Mouse (Mus musculus): ENCODE measurements around the gene Ighmbp2. TPM values are rescaled to one million over a fixed set of nuclear protein-coding genes. Genes with fewer than 3 reads are reported as not detected.
A peak's percentile ranks its signal among the peaks of the same experiment; 100 is the strongest.

The Ighmbp2 gene
- polyA plus RNA-seq, 1 experiment from 2014 or later: 5.2 TPM

DNA sequence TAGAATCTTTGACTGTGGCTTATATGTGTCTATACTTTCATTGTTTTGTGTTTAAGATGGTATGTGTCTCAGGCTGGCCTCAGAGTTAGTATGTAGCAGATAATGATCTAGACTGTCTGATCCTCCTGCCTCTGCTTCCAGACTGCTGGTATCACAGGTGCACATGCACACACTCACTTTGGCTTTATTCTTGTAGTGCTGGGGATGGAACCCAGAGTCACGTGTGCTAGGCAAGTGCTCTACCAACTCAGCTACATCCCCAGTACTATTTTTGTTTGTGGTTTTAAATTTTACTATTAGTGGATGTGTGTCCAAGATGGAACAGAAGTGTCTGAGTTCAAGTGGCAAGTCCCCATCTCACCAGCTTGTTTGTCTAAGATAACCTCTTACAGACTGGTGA, 10.2 kb upstream of the Ighmbp2 start:
- no peak for TF ChIP-seq EP300 (IDR thresholded peaks at IDR 0.05)
- no peak for TF ChIP-seq CTCF (IDR thresholded peaks at IDR 0.05)
- no peak for ATAC-seq
- WGBS: 85% methylated on average over 1 of the region's 1 CpGs

DNA sequence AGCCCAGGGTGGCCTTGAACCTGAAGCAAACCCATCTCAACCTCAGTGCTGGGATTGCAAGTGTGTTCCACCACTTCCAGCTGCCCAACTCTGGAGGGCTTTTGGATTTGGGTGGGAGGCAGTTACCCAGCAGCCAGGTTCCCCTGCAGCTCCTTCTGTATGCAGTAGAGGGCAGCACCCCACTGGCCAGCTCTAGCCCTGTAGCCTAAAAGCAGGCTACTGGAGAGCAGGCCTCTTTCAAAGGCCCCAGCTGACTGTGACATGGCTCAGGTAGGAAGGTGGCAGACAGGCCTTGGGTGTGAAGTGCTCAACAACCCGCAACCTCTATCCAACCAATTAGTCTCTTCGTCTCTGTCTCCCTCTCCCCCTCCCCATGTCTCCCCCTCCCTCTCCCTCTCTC, 9.2 kb upstream of the Ighmbp2 start:
- peak; percentile 52 for DNase-seq (ENCODE audit: low spot score)
- H3K27me3 ChIP-seq (replicated peaks; ENCODE audit: insufficient read depth, low read length): no peaks in the 10 kb centered on the region
- peak; percentile 52 for ATAC-seq
- no peak overlapping the region for H3K4me3 ChIP-seq (ENCODE audit: low read depth, low read length)
- peak; percentile 87 for TF ChIP-seq CTCF (IDR thresholded peaks at IDR 0.05)
- TF ChIP-seq EP300 (IDR thresholded peaks at IDR 0.05): no peak
- H3K27ac ChIP-seq (ENCODE audit: low read length): no peak overlapping the region
- no peak overlapping the region for H3K9ac ChIP-seq (replicated peaks; ENCODE audit: low read depth)
- H3K4me1 ChIP-seq (ENCODE audit: insufficient read depth, low read depth, low read length): no peaks in the 10 kb centered on the region
- peaks cover 10% of the 10 kb centered on the region for H3K36me3 ChIP-seq (ENCODE audit: insufficient read depth, low read length)
- no peak overlapping the region for H3K4me2 ChIP-seq (replicated peaks; ENCODE audit: low read depth, low read length)
- 80% methylated on average over 2 of the region's 2 CpGs for WGBS
- H3K9me3 ChIP-seq (ENCODE audit: low read length): no peaks in the 10 kb centered on the region

More for the DNA sequence above, 10.2 kb upstream of the Ighmbp2 start:
- H3K27me3 ChIP-seq (replicated peaks; ENCODE audit: insufficient read depth, low read length): no peaks in the 10 kb centered on the region
- no peak overlapping the region for H3K9ac ChIP-seq (replicated peaks; ENCODE audit: low read depth)
- no peak overlapping the region for H3K4me2 ChIP-seq (replicated peaks; ENCODE audit: low read depth, low read length)
- H3K36me3 ChIP-seq (ENCODE audit: insufficient read depth, low read length): peaks cover 10% of the 10 kb centered on the region
- H3K4me1 ChIP-seq (ENCODE audit: insufficient read depth, low read depth, low read length): no peaks in the 10 kb centered on the region
- no peak overlapping the region for H3K27ac ChIP-seq (ENCODE audit: low read length)
- H3K9me3 ChIP-seq (ENCODE audit: low read length): no peaks in the 10 kb centered on the region
- no peak for DNase-seq (ENCODE audit: low spot score)
- no peak overlapping the region for H3K4me3 ChIP-seq (ENCODE audit: low read depth, low read length)

DNA sequence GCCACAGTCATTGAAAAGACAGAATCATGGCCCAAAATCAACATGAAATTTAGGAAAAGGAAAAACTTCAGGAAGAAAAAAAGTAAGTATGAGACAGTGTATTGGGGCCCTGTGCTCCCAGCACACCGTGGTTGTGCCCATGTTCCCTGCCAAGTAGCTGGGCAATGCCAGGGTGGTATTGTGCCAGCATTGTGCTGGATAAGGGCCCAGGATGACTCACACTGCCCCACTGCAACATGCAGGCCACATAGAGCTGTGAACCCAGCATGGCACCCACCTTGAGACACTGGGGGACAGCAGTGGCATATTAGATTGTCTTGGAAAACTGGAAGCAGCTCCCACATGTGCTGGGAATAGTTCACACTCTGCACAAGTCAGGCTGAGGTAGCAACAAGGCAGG, 6.2 kb upstream of the Ighmbp2 start:
- Histone ChIP-seq H3K4me1 (ENCODE audit: insufficient read depth, low read depth, low read length) (no peaks in the 10 kb centered on the region), H3K9me3 (ENCODE audit: low read length) (no peaks in the 10 kb centered on the region), H3K4me2 (replicated peaks; ENCODE audit: low read depth, low read length) (no peak overlapping the region), H3K9ac (replicated peaks; ENCODE audit: low read depth) (no peak overlapping the region), H3K36me3 (ENCODE audit: insufficient read depth, low read length) (peaks cover 10% of the 10 kb centered on the region), H3K27me3 (replicated peaks; ENCODE audit: insufficient read depth, low read length) (no peaks in the 10 kb centered on the region), H3K27ac (ENCODE audit: low read length) (no peak overlapping the region), H3K4me3 (ENCODE audit: low read depth, low read length) (no peak overlapping the region)
- WGBS: 100% methylated on average over 1 of the region's 1 CpGs
- ATAC-seq (no peak), DNase-seq (ENCODE audit: low spot score) (no peak)
- TF ChIP-seq CTCF (IDR thresholded peaks at IDR 0.05) (no peak), EP300 (IDR thresholded peaks at IDR 0.05) (no peak)

DNA sequence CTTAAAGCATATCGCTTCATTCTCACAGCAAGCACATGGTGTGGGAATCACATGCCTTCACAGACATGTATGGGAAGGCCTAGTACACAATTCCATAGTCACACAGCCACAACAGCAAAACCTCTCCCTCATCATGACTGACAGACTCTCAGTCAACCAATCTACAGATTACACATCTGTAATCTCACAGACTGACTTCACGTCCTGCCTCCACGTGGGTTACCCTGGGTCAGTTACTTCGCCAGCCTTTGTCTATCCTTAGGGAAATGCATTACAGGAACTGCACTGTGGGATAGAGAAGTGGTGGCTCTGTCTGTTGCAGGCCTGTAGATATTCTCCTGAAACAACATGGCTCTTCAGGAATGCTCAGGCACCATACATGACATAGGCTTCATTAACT, 931 bp downstream of the Ighmbp2 start:
- peak overlapping the region; percentile 93 for H3K9ac ChIP-seq (replicated peaks; ENCODE audit: low read depth)
- no peaks in the 10 kb centered on the region for H3K9me3 ChIP-seq (ENCODE audit: low read length)
- DNase-seq (ENCODE audit: low spot score) (no peak), ATAC-seq (no peak)
- peaks cover 9% of the 10 kb centered on the region; the same call in 1 of the 2 replicates for H3K36me3 ChIP-seq (ENCODE audit: insufficient read depth, low read length)
- H3K4me2 ChIP-seq (replicated peaks; ENCODE audit: low read depth, low read length): peak overlapping the region; percentile 95
- WGBS: 62% methylated on average over 4 of the region's 4 CpGs
- peak overlapping the region; percentile 89 for H3K4me3 ChIP-seq (ENCODE audit: low read depth, low read length)
- no peaks in the 10 kb centered on the region for H3K27me3 ChIP-seq (replicated peaks; ENCODE audit: insufficient read depth, low read length)
- H3K4me1 ChIP-seq (ENCODE audit: insufficient read depth, low read depth, low read length): peaks cover 13% of the 10 kb centered on the region; the same call in 1 of the 2 replicates
- no peak overlapping the region for H3K27ac ChIP-seq (ENCODE audit: low read length)
- TF ChIP-seq CTCF (IDR thresholded peaks at IDR 0.05) (no peak), EP300 (IDR thresholded peaks at IDR 0.05) (no peak)

DNA sequence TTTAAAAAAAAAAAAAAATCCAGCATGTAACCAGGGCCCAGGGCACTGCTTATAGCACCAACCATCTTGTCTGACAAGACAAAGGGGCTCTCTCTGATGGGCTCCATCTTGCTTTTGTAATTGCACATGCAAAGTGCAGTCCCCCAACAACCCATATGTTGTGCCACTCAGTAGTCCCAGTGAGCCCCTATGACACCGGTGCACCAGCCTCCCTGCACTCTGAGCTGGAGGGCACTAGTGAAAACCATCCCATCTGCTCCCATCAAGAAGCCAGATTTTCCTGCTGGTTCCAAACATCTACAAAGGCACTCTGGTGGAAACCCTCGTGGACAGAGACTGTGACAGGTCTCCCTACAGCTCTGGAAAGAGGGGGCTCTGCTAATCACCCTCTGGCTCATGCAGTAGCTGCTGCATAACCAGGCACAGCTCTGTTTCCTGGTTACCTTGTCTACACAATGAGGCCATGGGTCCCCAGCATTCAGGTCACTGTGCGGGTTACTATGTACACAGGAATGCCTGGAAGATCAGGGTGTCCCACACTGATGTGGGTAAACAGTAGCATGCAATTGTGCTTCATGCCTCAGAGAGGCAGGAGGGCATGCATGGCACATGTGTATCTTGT, 7.0 kb downstream of the Ighmbp2 start:
- TF ChIP-seq EP300 (IDR thresholded peaks at IDR 0.05) (no peak), CTCF (IDR thresholded peaks at IDR 0.05) (no peak)
- Histone ChIP-seq H3K27ac (ENCODE audit: low read length) (no peak overlapping the region), H3K27me3 (replicated peaks; ENCODE audit: insufficient read depth, low read length) (no peaks in the 10 kb centered on the region), H3K9me3 (ENCODE audit: low read length) (no peaks in the 10 kb centered on the region), H3K4me1 (ENCODE audit: insufficient read depth, low read depth, low read length) (no peaks in the 10 kb centered on the region), H3K9ac (replicated peaks; ENCODE audit: low read depth) (no peak overlapping the region), H3K36me3 (ENCODE audit: insufficient read depth, low read length) (peaks cover 38% of the 10 kb centered on the region), H3K4me3 (ENCODE audit: low read depth, low read length) (no peak overlapping the region), H3K4me2 (replicated peaks; ENCODE audit: low read depth, low read length) (no peak overlapping the region)
- ATAC-seq (no peak), DNase-seq (ENCODE audit: low spot score) (no peak)
- WGBS: 89% methylated on average over 3 of the region's 3 CpGs

DNA sequence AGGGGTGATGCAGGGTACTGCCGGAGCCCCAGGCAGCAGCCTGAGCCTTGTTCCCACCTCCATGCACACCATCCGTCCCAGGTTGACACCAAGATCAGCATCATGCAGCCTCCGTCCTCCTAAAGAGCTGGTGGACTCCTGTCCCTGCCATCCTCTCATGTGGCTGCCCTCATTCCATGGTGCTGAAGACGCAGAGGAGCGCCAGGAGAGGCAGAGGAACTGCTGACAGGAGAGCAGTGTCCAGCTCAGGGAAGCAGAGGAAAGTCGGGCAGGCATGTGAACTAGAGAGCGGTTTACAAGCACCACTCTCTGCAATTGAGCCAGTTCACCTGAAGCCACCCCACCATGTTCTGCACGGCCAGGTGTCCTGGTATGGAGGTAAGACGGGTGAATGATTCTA, 9.5 kb downstream of the Ighmbp2 start:
- H3K27me3 ChIP-seq (replicated peaks; ENCODE audit: insufficient read depth, low read length): no peaks in the 10 kb centered on the region
- no peak overlapping the region for H3K4me2 ChIP-seq (replicated peaks; ENCODE audit: low read depth, low read length)
- 90% methylated on average over 9 of the region's 9 CpGs for WGBS
- H3K4me1 ChIP-seq (ENCODE audit: insufficient read depth, low read depth, low read length): no peaks in the 10 kb centered on the region
- TF ChIP-seq EP300 (IDR thresholded peaks at IDR 0.05) (no peak), CTCF (IDR thresholded peaks at IDR 0.05) (no peak)
- no peaks in the 10 kb centered on the region for H3K9me3 ChIP-seq (ENCODE audit: low read length)
- no peak overlapping the region for H3K4me3 ChIP-seq (ENCODE audit: low read depth, low read length)
- no peak for DNase-seq (ENCODE audit: low spot score)
- no peak for ATAC-seq
- H3K9ac ChIP-seq (replicated peaks; ENCODE audit: low read depth): no peak overlapping the region
- H3K27ac ChIP-seq (ENCODE audit: low read length): no peak overlapping the region
- peaks cover 41% of the 10 kb centered on the region for H3K36me3 ChIP-seq (ENCODE audit: insufficient read depth, low read length)

DNA sequence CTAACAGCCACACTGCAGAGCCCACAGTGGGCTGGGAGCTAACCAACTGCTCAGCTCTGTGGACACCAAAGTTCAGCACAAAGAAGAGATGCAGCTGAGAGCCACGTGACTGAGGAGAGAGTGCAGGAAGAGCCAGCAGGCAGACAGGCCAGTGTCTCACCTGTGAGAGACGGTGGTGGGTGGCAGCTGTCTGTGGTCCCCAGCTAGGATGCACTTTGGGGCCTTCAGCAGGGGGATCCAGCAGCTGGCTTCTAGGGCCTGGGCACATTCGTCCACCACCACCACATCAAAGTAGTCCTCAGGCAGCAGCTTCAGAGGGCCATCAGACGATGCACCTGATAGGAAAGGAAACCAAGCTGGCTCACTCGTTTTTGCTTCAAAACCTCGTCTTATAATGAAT, 11.5 kb downstream of the Ighmbp2 start:
- 75% methylated on average over 6 of the region's 6 CpGs for WGBS
- H3K9me3 ChIP-seq (ENCODE audit: low read length): no peaks in the 10 kb centered on the region
- no peaks in the 10 kb centered on the region for H3K27me3 ChIP-seq (replicated peaks; ENCODE audit: insufficient read depth, low read length)
- H3K9ac ChIP-seq (replicated peaks; ENCODE audit: low read depth): no peak overlapping the region
- H3K36me3 ChIP-seq (ENCODE audit: insufficient read depth, low read length): peaks cover 42% of the 10 kb centered on the region
- ATAC-seq: no peak
- TF ChIP-seq CTCF (IDR thresholded peaks at IDR 0.05) (no peak), EP300 (IDR thresholded peaks at IDR 0.05) (no peak)
- no peaks in the 10 kb centered on the region for H3K4me1 ChIP-seq (ENCODE audit: insufficient read depth, low read depth, low read length)
- no peak overlapping the region for H3K4me2 ChIP-seq (replicated peaks; ENCODE audit: low read depth, low read length)
- DNase-seq (ENCODE audit: low spot score): no peak
- H3K4me3 ChIP-seq (ENCODE audit: low read depth, low read length): no peak overlapping the region
- no peak overlapping the region for H3K27ac ChIP-seq (ENCODE audit: low read length)

All from lung, postnatal 0 days (tissue).